In the genomic region with DNA sequence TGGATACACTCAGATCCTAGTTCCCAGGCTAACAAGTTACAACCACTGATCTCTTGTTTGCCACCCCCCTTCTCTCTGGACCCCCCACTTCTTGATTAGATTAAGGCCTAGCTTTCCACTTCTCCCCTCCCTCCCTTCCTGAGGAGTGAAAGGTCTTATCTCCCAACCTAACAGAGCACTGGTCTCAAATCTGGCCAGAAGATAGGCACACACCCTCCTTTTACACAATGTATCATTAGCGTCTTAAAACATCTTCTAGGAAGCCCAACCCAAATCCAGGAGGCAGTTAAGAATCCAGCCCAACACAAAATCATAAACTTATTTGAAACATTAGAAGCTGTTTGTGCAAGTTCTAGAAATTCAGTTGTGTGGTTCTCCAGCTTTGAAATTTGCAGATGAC, we compare ENCODE assay signal across 31 mouse cellular contexts. TPM values are rescaled to one million over a fixed set of nuclear protein-coding genes. Genes with fewer than 3 reads are reported as not detected.
DNase-seq lines count a peak whose midpoint lies in the region; ATAC-seq and TF ChIP-seq lines count a peak whose summit lies in the region.
"Had no signal": no experiment of that assay in that cellular context is flagged by ENCODE, and none has a peak within 500 bp of the region (broad histone marks: within the 10 kb centered on the region; RNA-seq: fewer than 3 reads in every experiment).

No protein-coding gene starts in this region.

- H3K27ac ChIP-seq in heart, adult 2 months = peak overlapping the region; percentile 85
- no peak overlapping the region; the same call in 1 of the 2 replicates for H3K27ac ChIP-seq in liver, embryonic 11.5 days (ENCODE audit: low read depth, low read length)
- H3K27ac ChIP-seq in liver, embryonic 12.5 days = no peak overlapping the region
- peak overlapping the region; percentile 27; the same call in 1 of the 2 replicates for H3K27ac ChIP-seq in brown adipose tissue, adult 24 weeks (replicated peaks; ENCODE audit: low read depth, low read length)
- H3K27ac ChIP-seq in midbrain, embryonic 16.5 days (ENCODE audit: low read length) = no peak overlapping the region
- H3K27ac ChIP-seq: embryonic facial prominence, embryonic 13.5 days; forebrain, embryonic 10.5 days; hindbrain, embryonic 12.5 days; hindbrain, postnatal 0 days; intestine, embryonic 15.5 days; left cerebral cortex, adult 2 months; limb, embryonic 12.5 days had no signal

- 0 out of 2 replicates have a peak, but pooled peaks have one; percentile 29 for ATAC-seq in liver, embryonic 11.5 days (replicated peaks; ENCODE audit: low FRiP score)
- no peak for ATAC-seq in liver, embryonic 12.5 days
- ATAC-seq in G1E (ENCODE audit: extremely low read depth, insufficient number of reproducible peaks, low FRiP score, poor library complexity, severe bottlenecking) = no peak
- ATAC-seq in midbrain, embryonic 16.5 days = no peak
- ATAC-seq: CD4-positive, CD25-positive, alpha-beta regulatory T cell, adult 4 months; forebrain, embryonic 16.5 days; hindbrain, postnatal 0 days; intestine, embryonic 15.5 days had no signal

- no peaks in the 10 kb centered on the region for H3K9me3 ChIP-seq in liver, embryonic 11.5 days (ENCODE audit: control insufficient read depth, low read length)
- no peaks in the 10 kb centered on the region for H3K9me3 ChIP-seq in liver, embryonic 12.5 days (replicated peaks)
- H3K9me3 ChIP-seq in G1E (replicated peaks) = no peaks in the 10 kb centered on the region
- no peaks in the 10 kb centered on the region for H3K9me3 ChIP-seq in midbrain, embryonic 16.5 days (replicated peaks; ENCODE audit: control insufficient read depth, low read length, poor library complexity, severe bottlenecking)
- H3K9me3 ChIP-seq: embryonic facial prominence, embryonic 13.5 days; forebrain, embryonic 10.5 days; hindbrain, embryonic 12.5 days; intestine, embryonic 15.5 days; limb, embryonic 12.5 days had no signal

- no peak for DNase-seq in heart, adult 2 months
- no peak for DNase-seq in heart, adult 18-20 months
- DNase-seq in liver, embryonic 11.5 days (ENCODE audit: low spot score) = no peak
- DNase-seq in G1E (ENCODE audit: low spot score) = no peak
- no peak for DNase-seq in embryo, embryonic 9.5 days (ENCODE audit: extremely low spot score)
- DNase-seq: adrenal gland, adult 8-10 months; cerebellum, adult 11 months; cerebellum, adult 9-10 months; cerebellum, postnatal 36 days; embryo, embryonic 11 days; gastrocnemius, postnatal 10 days; heart, postnatal 36 days; kidney, adult 2 months; kidney, postnatal 36 days; lung, postnatal 4 days; midbrain, embryonic 14.5 days; right cerebral cortex, postnatal 25 days; spleen, adult 18-20 months had no signal

- 41% methylated on average over 1 of the region's 1 CpGs for WGBS in heart, adult 2 months
- WGBS in liver, embryonic 11.5 days = 22% methylated on average over 1 of the region's 1 CpGs
- WGBS in liver, embryonic 12.5 days (ENCODE audit: insufficient replicate concordance) = 17% methylated on average over 1 of the region's 1 CpGs
- 90% methylated on average over 1 of the region's 1 CpGs for WGBS in midbrain, embryonic 16.5 days

- intact Hi-C loops in heart, adult 2 months (cut with DNase I) = no loop called here

- H3K9ac ChIP-seq in heart, adult 2 months (ENCODE audit: low read depth, low read length) = no peak overlapping the region
- H3K9ac ChIP-seq in liver, embryonic 11.5 days (ENCODE audit: low read depth, low read length) = no peak overlapping the region
- no peak overlapping the region for H3K9ac ChIP-seq in liver, embryonic 12.5 days
- no peak overlapping the region for H3K9ac ChIP-seq in midbrain, embryonic 16.5 days (ENCODE audit: low read depth, low read length)
- H3K9ac ChIP-seq: embryonic facial prominence, embryonic 13.5 days; hindbrain, embryonic 12.5 days; intestine, embryonic 15.5 days; limb, embryonic 12.5 days had no signal

- no peak for TF ChIP-seq POLR2A in heart, adult 2 months (IDR thresholded peaks at IDR 0.05; ENCODE audit: insufficient read depth, low read depth, low read length)

- H3K4me3 ChIP-seq in heart, adult 2 months = no peak overlapping the region
- no peak overlapping the region for H3K4me3 ChIP-seq in liver, embryonic 11.5 days (ENCODE audit: low read depth, low read length)
- H3K4me3 ChIP-seq in liver, embryonic 12.5 days = no peak overlapping the region
- peak overlapping the region; percentile 40; the same call in 1 of the 2 replicates for H3K4me3 ChIP-seq in G1E (ENCODE audit: low read depth, low read length)
- H3K4me3 ChIP-seq in brown adipose tissue, adult 24 weeks (ENCODE audit: insufficient read depth, low read depth, low read length) = no peak overlapping the region
- no peak overlapping the region for H3K4me3 ChIP-seq in midbrain, embryonic 16.5 days (ENCODE audit: low read depth, low read length)
- H3K4me3 ChIP-seq: embryonic facial prominence, embryonic 13.5 days; forebrain, embryonic 10.5 days; hindbrain, embryonic 12.5 days; intestine, embryonic 15.5 days; layer of hippocampus, adult 2 months; left cerebral cortex, adult 2 months; limb, embryonic 12.5 days had no signal

- no peaks in the 10 kb centered on the region for H3K27me3 ChIP-seq in heart, adult 2 months (ENCODE audit: control insufficient read depth, insufficient read depth, low read length)
- H3K27me3 ChIP-seq in liver, embryonic 11.5 days (replicated peaks; ENCODE audit: control insufficient read depth, insufficient read depth, low read length) = no peaks in the 10 kb centered on the region; the same call in 1 of the 2 replicates
- no peaks in the 10 kb centered on the region for H3K27me3 ChIP-seq in liver, embryonic 12.5 days (replicated peaks)
- peaks cover 6% of the 10 kb centered on the region for H3K27me3 ChIP-seq in G1E (ENCODE audit: insufficient read depth, low read length)
- no peaks in the 10 kb centered on the region for H3K27me3 ChIP-seq in midbrain, embryonic 16.5 days (ENCODE audit: control insufficient read depth, insufficient read depth, low read depth, low read length)
- H3K27me3 ChIP-seq: embryonic facial prominence, embryonic 13.5 days; intestine, embryonic 15.5 days had no signal

- TF ChIP-seq EP300 in heart, adult 2 months (IDR thresholded peaks at IDR 0.05; ENCODE audit: insufficient read depth, low read depth, low read length) = no peak

- H3K4me1 ChIP-seq in heart, adult 2 months (ENCODE audit: control insufficient read depth, insufficient read depth, low read length) = peaks cover 13% of the 10 kb centered on the region
- peaks cover 60% of the 10 kb centered on the region for H3K4me1 ChIP-seq in liver, embryonic 11.5 days (replicated peaks; ENCODE audit: control insufficient read depth, insufficient read depth, low read length)
- H3K4me1 ChIP-seq in liver, embryonic 12.5 days = peaks cover 78% of the 10 kb centered on the region
- H3K4me1 ChIP-seq in G1E (ENCODE audit: insufficient read depth, low read depth, low read length) = peaks cover 84% of the 10 kb centered on the region
- peaks cover 9% of the 10 kb centered on the region for H3K4me1 ChIP-seq in brown adipose tissue, adult 24 weeks (ENCODE audit: control insufficient read depth, insufficient read depth, insufficient read length, low read length)
- peaks cover 9% of the 10 kb centered on the region; the same call in 1 of the 2 replicates for H3K4me1 ChIP-seq in midbrain, embryonic 16.5 days (ENCODE audit: control insufficient read depth, insufficient read depth, low read length)

- H3K4me2 ChIP-seq in liver, embryonic 11.5 days = no peak overlapping the region
- no peak overlapping the region for H3K4me2 ChIP-seq in liver, embryonic 12.5 days
- no peak overlapping the region for H3K4me2 ChIP-seq in midbrain, embryonic 16.5 days (ENCODE audit: low read length)
- H3K4me2 ChIP-seq: embryonic facial prominence, embryonic 13.5 days; hindbrain, embryonic 12.5 days; intestine, embryonic 15.5 days; limb, embryonic 12.5 days had no signal

- no peaks in the 10 kb centered on the region for H3K36me3 ChIP-seq in heart, adult 2 months (ENCODE audit: control insufficient read depth, insufficient read depth, low read length)
- no peaks in the 10 kb centered on the region for H3K36me3 ChIP-seq in liver, embryonic 11.5 days (ENCODE audit: control insufficient read depth, insufficient read depth, low read length)
- no peaks in the 10 kb centered on the region for H3K36me3 ChIP-seq in liver, embryonic 12.5 days
- H3K36me3 ChIP-seq in G1E (replicated peaks) = peaks cover 12% of the 10 kb centered on the region
- no peaks in the 10 kb centered on the region for H3K36me3 ChIP-seq in midbrain, embryonic 16.5 days (ENCODE audit: control insufficient read depth, insufficient read depth, low read length)
- H3K36me3 ChIP-seq: embryonic facial prominence, embryonic 13.5 days; forebrain, embryonic 10.5 days; hindbrain, embryonic 12.5 days; intestine, embryonic 15.5 days; limb, embryonic 12.5 days had no signal

- TF ChIP-seq CTCF in heart, adult 2 months (IDR thresholded peaks at IDR 0.05) = no peak
- TF ChIP-seq CTCF in G1E (IDR thresholded peaks at IDR 0.05; ENCODE audit: low read depth, low read length) = no peak

- H3K79me2 ChIP-seq in heart, adult 2 months (replicated peaks; ENCODE audit: control insufficient read depth, insufficient read depth, low read length) = no peaks in the 10 kb centered on the region

RNA-seq across cellular contexts. Expression of a gene that starts 5.0 kb away (rescaled TPM):
- total RNA-seq in heart, adult 2 months (2021) = 10 to 100 TPM; 18.9 to 23.5 TPM
- polyA plus RNA-seq in heart, adult 2 months (2012; rRNA removed) = 23.4 and 27.8 TPM in 2 replicates
- total RNA-seq in heart, adult 18-20 months (2021) = 10 to 100 TPM; 19.6 to 22.5 TPM
- polyA plus RNA-seq in liver, embryonic 11.5 days (2014; fragmentation: Nextera tagmentation; extraction: Ambion mirVana) = 3.6 and 3.9 TPM in 2 replicates
- polyA plus RNA-seq in liver, embryonic 12.5 days (2016; fragmentation: Nextera tagmentation; extraction: Ambion mirVana) = 1.0 and 1.3 TPM in 2 replicates
- total RNA-seq in G1E (2014; fragmentation: Nextera tagmentation) (3.5 and 6.8 TPM in 2 replicates), G1E (2017) (2.2 TPM in 2 replicates)
- 5.2 TPM in 2 replicates for polyA plus RNA-seq in G1E (2012)
- polyA plus RNA-seq in brown adipose tissue, adult 24 weeks (2012; ENCODE audit: insufficient read depth, insufficient read length, missing spikeins) = 3.5 and 3.8 TPM in 2 replicates
- polyA plus RNA-seq in midbrain, embryonic 16.5 days (2015; fragmentation: Nextera tagmentation; extraction: Ambion mirVana) = 6.2 and 6.8 TPM in 2 replicates
- polyA plus RNA-seq: CD4-positive, CD25-positive, alpha-beta regulatory T cell, adult 4 months had no signal

RNA-seq across cellular contexts. Expression of a gene that starts 43.3 kb away (rescaled TPM):
- total RNA-seq in heart, adult 2 months (2021) = 10 to 100 TPM; 45.6 to 49.5 TPM
- polyA plus RNA-seq in heart, adult 2 months (2012; rRNA removed) = 42.3 and 49.8 TPM in 2 replicates
- 10 to 100 TPM; 43.7 to 52.3 TPM for total RNA-seq in heart, adult 18-20 months (2021)
- polyA plus RNA-seq in liver, embryonic 11.5 days (2014; fragmentation: Nextera tagmentation; extraction: Ambion mirVana) = 13.8 and 15.3 TPM in 2 replicates
- polyA plus RNA-seq in liver, embryonic 12.5 days (2016; fragmentation: Nextera tagmentation; extraction: Ambion mirVana) = 11.8 and 12.4 TPM in 2 replicates
- total RNA-seq in G1E (2014; fragmentation: Nextera tagmentation) (15.4 and 23.8 TPM in 2 replicates), G1E (2017) (10.8 and 13.8 TPM in 2 replicates)
- 3.0 and 3.8 TPM in 2 replicates for polyA plus RNA-seq in G1E (2012)
- polyA plus RNA-seq in brown adipose tissue, adult 24 weeks (2012; ENCODE audit: insufficient read depth, insufficient read length, missing spikeins) = 27.0 and 33.3 TPM in 2 replicates
- 10.6 and 10.7 TPM in 2 replicates for polyA plus RNA-seq in midbrain, embryonic 16.5 days (2015; fragmentation: Nextera tagmentation; extraction: Ambion mirVana)

Comparison
In these comparisons a context has a peak if more than half of its experiments do, and no peak if none do; other contexts are left out.
1. H3K27ac ChIP-seq: peak in heart, adult 2 months (single experiment) and brown adipose tissue, adult 24 weeks (single experiment); none in liver, embryonic 11.5 days (single experiment), liver, embryonic 12.5 days (single experiment) and midbrain, embryonic 16.5 days (single experiment).